Comparison of ENCODE assay signal across 26 mouse cellular contexts in genomic region chr13:72282764-72283163, GRCm38 (mm10).
"Had no signal": no experiment of that assay in that cellular context is flagged by ENCODE, and none has a peak within 500 bp of the region (broad histone marks: within the 10 kb centered on the region; RNA-seq: fewer than 3 reads in every experiment).

No protein-coding gene starts in this region.

- H3K4me2 ChIP-seq: heart, embryonic 12.5 days; hindbrain, embryonic 12.5 days; hindbrain, embryonic 14.5 days; kidney, embryonic 15.5 days; limb, embryonic 12.5 days; liver, embryonic 11.5 days; liver, embryonic 13.5 days; liver, embryonic 15.5 days had no signal

- H3K4me1 ChIP-seq: heart, embryonic 12.5 days; hindbrain, embryonic 12.5 days; kidney, embryonic 15.5 days; limb, embryonic 10.5 days; limb, embryonic 12.5 days; liver, embryonic 13.5 days; liver, embryonic 15.5 days had no signal

- ATAC-seq: hindbrain, embryonic 16.5 days; inflammation-experienced regulatory T-cells, adult 6 months had no signal

- H3K27ac ChIP-seq: heart, adult 2 months; heart, embryonic 10.5 days; hindbrain, embryonic 10.5 days; hindbrain, embryonic 12.5 days; hindbrain, embryonic 14.5 days; kidney, embryonic 15.5 days; kidney, postnatal 0 days; layer of hippocampus, adult 2 months; left cerebral cortex, adult 2 months; limb, embryonic 10.5 days; limb, embryonic 12.5 days; liver, embryonic 13.5 days; liver, embryonic 15.5 days had no signal

- H3K36me3 ChIP-seq: heart, embryonic 10.5 days; heart, embryonic 12.5 days; hindbrain, embryonic 10.5 days; hindbrain, embryonic 12.5 days; kidney, embryonic 15.5 days; limb, embryonic 10.5 days; limb, embryonic 12.5 days; liver, embryonic 13.5 days; liver, embryonic 15.5 days had no signal

- H3K9me3 ChIP-seq: heart, embryonic 10.5 days; hindbrain, embryonic 12.5 days; kidney, embryonic 15.5 days; limb, embryonic 10.5 days; limb, embryonic 12.5 days; liver, embryonic 13.5 days; liver, embryonic 15.5 days had no signal

- H3K9ac ChIP-seq: heart, embryonic 12.5 days; hindbrain, embryonic 12.5 days; hindbrain, embryonic 14.5 days; kidney, embryonic 15.5 days; limb, embryonic 12.5 days; liver, embryonic 13.5 days; liver, embryonic 15.5 days had no signal

- DNase-seq: gastrocnemius, postnatal 25 days; heart, adult 2 months; heart, postnatal 10 days; heart, postnatal 4 days; kidney, adult 11 months; kidney, adult 2 months; kidney, adult 9 months; kidney, postnatal 14 days; kidney, postnatal 36 days; liver; liver, embryonic 13.5 days had no signal

- H3K4me3 ChIP-seq: heart, adult 2 months; heart, embryonic 10.5 days; heart, embryonic 12.5 days; hindbrain, embryonic 10.5 days; hindbrain, embryonic 12.5 days; kidney, embryonic 15.5 days; layer of hippocampus, adult 2 months; left cerebral cortex, adult 2 months; limb, embryonic 10.5 days; limb, embryonic 12.5 days; liver, embryonic 13.5 days; liver, embryonic 15.5 days had no signal

- H3K27me3 ChIP-seq: heart, embryonic 12.5 days; liver, embryonic 13.5 days; liver, embryonic 15.5 days had no signal
